Mouse (Mus musculus) forebrain, embryonic 16.5 days (tissue): Measurements from ENCODE around the gene Lhfp. TPM values are rescaled to one million over a fixed set of nuclear protein-coding genes. Genes with fewer than 3 reads are reported as not detected.

Source experiments
- ATAC-seq: fragments of 200-750 bp; cut with Nextera tagmentation; 2 replicates; pipeline ENCODE4 v1.8.0; 2017; ENCODE audit warnings: mild to moderate bottlenecking, moderate library complexity
- H3K27ac ChIP-seq: fragments of 300-500 bp; sonication (generic); 2 replicates; pipeline ENCODE4 v1.5.1; 2014; ENCODE audit warnings: low read length, control low read depth
- H3K27me3 ChIP-seq: fragments of 300-500 bp; sonication (generic); replicated peaks from 2 replicates; pipeline ENCODE4 v1.6.1; 2014; ENCODE audit warnings: low read length; ENCODE audit not compliant: control insufficient read depth, insufficient read depth
- H3K36me3 ChIP-seq: fragments of 300-500 bp; sonication (generic); 2 replicates; pipeline ENCODE4 v1.6.1; 2014; ENCODE audit not compliant: control insufficient read depth, insufficient read depth
- H3K4me1 ChIP-seq: fragments of 300-500 bp; sonication (generic); replicated peaks from 2 replicates; pipeline ENCODE4 v1.6.1; 2014; ENCODE audit warnings: low read length; ENCODE audit not compliant: control insufficient read depth, insufficient read depth
- H3K4me2 ChIP-seq: fragments of 300-500 bp; sonication (generic); 2 replicates; pipeline ENCODE4 v1.6.1; 2014; ENCODE audit warnings: mild to moderate bottlenecking, low read length, control low read depth
- H3K4me3 ChIP-seq: fragments of 300-500 bp; sonication (generic); replicated peaks from 2 replicates; pipeline ENCODE4 v1.5.1; 2014; ENCODE audit warnings: mild to moderate bottlenecking, low read length, control low read depth
- H3K9ac ChIP-seq: fragments of 300-500 bp; sonication (generic); replicated peaks from 2 replicates; pipeline ENCODE4 v1.6.1; 2014; ENCODE audit warnings: low read depth, low read length, control low read depth
- H3K9me3 ChIP-seq: fragments of 300-500 bp; sonication (generic); 2 replicates; pipeline ENCODE4 v1.6.1; 2016; ENCODE audit warnings: low read length; ENCODE audit not compliant: control insufficient read depth
- WGBS: fragments of 180-500 bp; shearing (Covaris S2); extraction: QIAGEN DNeasy Blood & Tissue Kit; methylation state at CpG from one replicate; pipeline ENCODE4 v1.1.7; 2014; 5-methylcytosine and 5-hydroxymethylcytosine counted together
- polyA plus RNA-seq: library from polyadenylated mRNA; unstranded; fragments of >200 nt; fragmentation: Nextera tagmentation; extraction: Ambion mirVana; gene quantifications from 2 replicates; pipeline ENCODE4 v1.2.1, GENCODE M21; 2015

Lhfp gene
- polyA plus RNA-seq, 1 experiment from 2014 or later, result 43.7 TPM

DNA sequence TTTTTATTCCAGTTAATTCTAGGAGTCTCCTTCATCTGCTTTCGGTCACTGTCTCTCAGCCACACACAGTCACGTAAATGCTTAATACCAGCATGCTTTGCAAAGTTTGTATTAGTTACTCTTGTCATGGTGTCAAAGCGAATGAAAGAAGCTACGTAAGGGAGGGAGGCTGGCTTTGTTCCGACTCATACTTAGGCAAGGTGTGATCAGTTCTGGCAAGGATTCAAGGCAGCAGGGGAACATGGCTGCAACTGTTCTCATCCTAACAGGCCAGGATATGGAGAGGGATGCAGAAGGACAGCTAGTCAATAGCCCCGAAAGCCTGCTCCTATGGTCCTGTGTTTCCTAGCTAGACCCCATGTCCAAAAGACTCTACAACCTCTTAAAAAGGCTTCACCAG lies 39.0 kb downstream of the Lhfp start:
- H3K4me1 ChIP-seq, result no peaks in the 10 kb centered on the region
- no peak overlapping the region for H3K4me3 ChIP-seq
- WGBS, result 79% methylated on average over 6 of the region's 6 CpGs
- no peak for ATAC-seq
- no peak overlapping the region for H3K27ac ChIP-seq
- H3K9me3 ChIP-seq, result no peaks in the 10 kb centered on the region
- H3K4me2 ChIP-seq, result no peak overlapping the region
- H3K9ac ChIP-seq, result no peak overlapping the region
- no peaks in the 10 kb centered on the region for H3K36me3 ChIP-seq
- no peaks in the 10 kb centered on the region for H3K27me3 ChIP-seq

DNA sequence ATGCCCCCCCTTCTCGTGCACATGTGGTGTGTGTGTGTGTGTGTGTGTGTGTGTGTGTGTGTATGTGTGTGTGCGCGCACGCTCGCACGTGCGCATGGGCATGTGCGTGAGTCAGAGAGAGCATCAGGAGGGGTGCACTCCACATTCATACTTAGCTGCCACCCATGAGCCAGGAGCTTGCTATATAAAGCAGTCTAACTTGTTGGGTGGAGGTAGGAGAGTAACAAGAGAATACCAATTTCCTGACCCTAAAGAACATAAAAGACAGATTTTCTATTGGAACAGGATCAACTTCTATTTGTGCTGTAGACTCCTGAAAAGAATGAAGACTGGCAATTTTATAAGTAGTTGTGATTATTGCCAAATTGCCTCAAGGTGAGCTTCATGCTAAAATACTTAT lies 39.4 kb downstream of the Lhfp start:
- Histone ChIP-seq H3K27me3 (no peaks in the 10 kb centered on the region), H3K36me3 (no peaks in the 10 kb centered on the region), H3K4me1 (no peaks in the 10 kb centered on the region), H3K9ac (no peak overlapping the region), H3K9me3 (no peaks in the 10 kb centered on the region), H3K4me3 (no peak overlapping the region), H3K4me2 (no peak overlapping the region), H3K27ac (no peak overlapping the region)
- ATAC-seq, result no peak
- WGBS, result 95% methylated on average over 8 of the region's 8 CpGs

DNA sequence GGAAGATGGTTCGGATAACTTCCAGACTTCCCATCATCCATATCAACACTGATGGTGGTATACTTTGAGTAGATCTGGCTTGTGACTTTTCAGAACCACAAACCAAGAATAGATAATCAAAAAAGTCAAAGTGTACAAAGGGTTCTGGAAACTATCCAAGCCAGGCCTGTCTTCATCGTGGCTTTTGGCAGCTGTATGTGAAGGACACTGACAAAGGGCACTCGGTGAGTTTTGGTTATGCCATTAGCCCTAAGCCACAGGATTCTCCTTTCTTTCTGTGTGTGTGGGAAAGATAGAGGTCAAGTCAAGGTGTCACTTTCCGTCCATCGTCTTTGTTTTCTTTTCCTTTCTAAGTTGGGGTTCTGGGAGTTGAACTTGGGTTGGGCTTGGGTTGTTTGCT lies 42.4 kb downstream of the Lhfp start:
- H3K36me3 ChIP-seq, result no peaks in the 10 kb centered on the region
- H3K4me2 ChIP-seq, result no peak overlapping the region
- H3K4me3 ChIP-seq, result no peak overlapping the region
- no peak for ATAC-seq
- no peaks in the 10 kb centered on the region for H3K9me3 ChIP-seq
- H3K27ac ChIP-seq, result no peak overlapping the region
- H3K9ac ChIP-seq, result no peak overlapping the region
- WGBS, result 88% methylated on average over 5 of the region's 5 CpGs
- no peaks in the 10 kb centered on the region for H3K27me3 ChIP-seq
- no peaks in the 10 kb centered on the region for H3K4me1 ChIP-seq

DNA sequence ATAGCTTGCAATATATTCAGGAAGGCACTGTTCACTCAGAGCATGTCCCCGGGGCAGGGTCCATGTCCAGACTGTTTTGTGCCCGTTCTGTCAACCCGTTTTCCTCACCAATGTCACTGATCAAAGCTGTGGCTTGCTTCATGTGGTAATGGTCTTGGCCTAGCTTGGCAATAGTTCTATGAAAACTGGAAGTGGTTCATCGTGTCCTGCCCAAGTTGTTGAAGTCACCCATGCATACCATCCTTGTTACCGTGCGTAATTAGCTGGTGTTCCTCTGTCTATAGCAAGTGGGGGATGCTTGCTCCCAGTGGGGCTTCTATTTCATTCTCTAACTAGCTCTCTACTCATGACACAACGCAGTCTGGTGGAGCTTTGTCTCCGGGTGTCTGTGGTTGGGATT lies 43.5 kb downstream of the Lhfp start:
- Histone ChIP-seq H3K27me3 (no peaks in the 10 kb centered on the region), H3K4me3 (no peak overlapping the region), H3K9ac (no peak overlapping the region), H3K27ac (no peak overlapping the region), H3K36me3 (no peaks in the 10 kb centered on the region), H3K4me1 (no peaks in the 10 kb centered on the region), H3K4me2 (no peak overlapping the region), H3K9me3 (no peaks in the 10 kb centered on the region)
- 80% methylated on average over 8 of the region's 8 CpGs for WGBS
- no peak for ATAC-seq

DNA sequence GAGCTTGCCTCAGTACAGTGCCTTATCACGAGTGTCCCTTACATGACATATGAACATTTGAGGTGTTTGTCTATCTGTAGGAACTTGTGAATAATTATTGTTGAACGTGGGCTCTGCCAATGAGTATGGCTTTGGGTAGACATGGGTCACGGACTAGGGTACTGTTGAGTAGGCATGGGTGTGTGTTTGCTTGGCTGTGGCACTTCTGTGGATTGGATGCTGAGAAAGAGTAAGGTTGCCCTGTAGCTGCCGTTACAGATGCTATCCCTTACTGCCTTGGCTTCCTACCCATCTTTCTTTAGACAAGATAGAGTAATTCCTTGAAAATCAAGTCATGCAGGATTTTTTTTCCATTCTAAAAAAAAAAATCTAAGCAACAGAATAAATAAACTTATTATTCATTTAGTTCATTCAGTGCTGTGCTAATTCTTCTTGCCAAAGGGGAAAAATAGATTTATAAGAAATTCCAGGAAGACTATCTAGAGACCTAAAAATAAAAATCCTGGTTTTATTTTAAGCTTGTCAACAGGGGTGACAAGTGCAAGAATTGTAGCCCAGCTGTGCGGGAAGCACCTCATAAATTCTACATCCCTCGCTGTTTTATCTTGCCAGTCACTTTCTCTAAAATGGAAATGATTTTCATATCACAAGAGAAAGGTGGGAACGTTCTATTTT lies 45.3 kb downstream of the Lhfp start:
- H3K27me3 ChIP-seq, result no peaks in the 10 kb centered on the region
- ATAC-seq, result no peak
- H3K27ac ChIP-seq, result no peak overlapping the region
- H3K36me3 ChIP-seq, result no peaks in the 10 kb centered on the region
- 84% methylated on average over 7 of the region's 7 CpGs for WGBS
- H3K4me1 ChIP-seq, result 0 out of 2 replicates have a peak, but pooled peaks cover 2% of the 10 kb centered on the region
- H3K9ac ChIP-seq, result no peak overlapping the region
- no peak overlapping the region for H3K4me3 ChIP-seq
- H3K4me2 ChIP-seq, result no peak overlapping the region
- no peaks in the 10 kb centered on the region for H3K9me3 ChIP-seq

DNA sequence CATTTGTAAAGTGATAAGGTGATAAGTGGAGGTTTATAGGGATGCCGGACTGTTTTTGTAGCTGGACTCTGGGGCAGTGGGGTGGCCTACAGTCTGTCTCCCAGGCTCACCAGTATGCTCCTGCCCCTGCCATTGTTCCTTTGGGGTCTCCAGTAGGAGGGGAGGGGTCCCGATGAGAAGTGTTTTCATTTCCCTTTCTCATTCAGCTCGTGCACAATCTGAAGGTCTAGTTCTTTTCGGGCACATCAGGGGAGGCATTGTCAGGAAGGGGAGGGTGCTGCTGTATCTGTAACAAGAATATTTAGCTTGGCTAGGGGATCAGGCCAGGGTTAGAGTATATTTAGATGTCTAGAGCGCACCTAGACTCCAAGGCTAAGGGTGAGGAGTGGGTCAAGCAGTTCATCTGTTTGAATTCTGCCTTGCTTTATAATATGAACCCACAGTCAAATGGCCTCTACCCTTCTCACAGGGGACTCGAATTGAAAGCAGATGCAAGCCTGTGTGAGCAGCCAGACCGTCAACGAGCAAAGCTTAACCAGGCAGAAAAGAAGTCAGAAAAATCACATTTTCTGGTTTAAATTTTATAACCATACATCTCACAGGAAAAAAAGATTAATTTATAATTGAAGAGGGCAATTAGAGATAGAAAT lies 46.0 kb downstream of the Lhfp start:
- H3K9ac ChIP-seq, result no peak overlapping the region
- H3K4me3 ChIP-seq, result no peak overlapping the region
- no peak overlapping the region for H3K27ac ChIP-seq
- no peak for ATAC-seq
- H3K27me3 ChIP-seq, result no peaks in the 10 kb centered on the region
- WGBS, result 50% methylated on average over 8 of the region's 8 CpGs
- no peaks in the 10 kb centered on the region for H3K9me3 ChIP-seq
- H3K4me2 ChIP-seq, result no peak overlapping the region
- H3K4me1 ChIP-seq, result 0 out of 2 replicates have a peak, but pooled peaks cover 2% of the 10 kb centered on the region
- H3K36me3 ChIP-seq, result no peaks in the 10 kb centered on the region

DNA sequence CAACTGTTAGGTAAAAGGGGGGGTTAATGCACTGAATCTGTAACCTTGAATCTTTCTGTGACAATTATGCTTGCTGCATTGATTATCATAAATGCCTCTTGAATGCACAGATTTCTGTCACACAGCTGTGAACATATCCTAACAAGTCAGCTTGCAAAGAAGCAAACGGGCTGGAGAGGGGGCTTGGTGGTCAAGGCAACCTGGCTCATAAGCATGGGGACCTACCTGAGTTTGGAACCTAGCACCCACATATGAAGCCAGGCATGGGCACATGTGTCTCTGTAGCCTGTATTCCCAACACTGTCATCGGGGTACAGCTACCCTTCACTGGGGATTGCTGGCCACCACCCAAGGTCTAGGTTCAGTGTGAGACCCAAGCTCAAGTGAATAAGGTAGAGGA lies 48.6 kb downstream of the Lhfp start:
- H3K9ac ChIP-seq, result no peak overlapping the region
- H3K4me2 ChIP-seq, result no peak overlapping the region
- H3K9me3 ChIP-seq, result no peaks in the 10 kb centered on the region
- no peak for ATAC-seq
- H3K4me1 ChIP-seq, result 0 out of 2 replicates have a peak, but pooled peaks cover 2% of the 10 kb centered on the region
- 74% methylated on average over 2 of the region's 2 CpGs for WGBS
- H3K4me3 ChIP-seq, result no peak overlapping the region
- no peak overlapping the region for H3K27ac ChIP-seq
- no peaks in the 10 kb centered on the region for H3K36me3 ChIP-seq
- no peaks in the 10 kb centered on the region for H3K27me3 ChIP-seq

DNA sequence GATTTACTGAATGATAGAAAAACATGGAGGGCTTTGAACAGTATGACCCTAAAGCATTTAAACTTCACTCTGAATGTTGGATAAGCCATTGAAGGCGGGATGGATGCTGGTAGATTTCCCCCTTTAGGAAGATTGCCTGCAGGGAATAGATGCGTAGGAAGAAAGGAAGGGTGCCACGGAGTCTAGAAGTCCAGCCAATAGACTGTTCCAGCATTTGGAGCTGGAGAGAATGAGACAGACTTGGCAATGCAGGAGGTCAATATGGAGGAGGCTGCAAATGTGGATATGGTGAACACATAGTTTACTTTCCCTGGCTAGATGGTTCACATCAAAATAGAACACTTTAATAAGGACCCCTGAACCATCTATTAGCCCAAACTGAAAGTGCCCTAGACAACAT lies 58.9 kb downstream of the Lhfp start:
- H3K9me3 ChIP-seq, result no peaks in the 10 kb centered on the region
- H3K27ac ChIP-seq, result no peak overlapping the region
- WGBS, result 89% methylated on average over 3 of the region's 3 CpGs
- no peaks in the 10 kb centered on the region for H3K36me3 ChIP-seq
- H3K27me3 ChIP-seq, result no peaks in the 10 kb centered on the region
- no peak overlapping the region for H3K4me2 ChIP-seq
- no peak for ATAC-seq
- no peak overlapping the region for H3K9ac ChIP-seq
- peaks cover 11% of the 10 kb centered on the region for H3K4me1 ChIP-seq
- H3K4me3 ChIP-seq, result no peak overlapping the region

DNA sequence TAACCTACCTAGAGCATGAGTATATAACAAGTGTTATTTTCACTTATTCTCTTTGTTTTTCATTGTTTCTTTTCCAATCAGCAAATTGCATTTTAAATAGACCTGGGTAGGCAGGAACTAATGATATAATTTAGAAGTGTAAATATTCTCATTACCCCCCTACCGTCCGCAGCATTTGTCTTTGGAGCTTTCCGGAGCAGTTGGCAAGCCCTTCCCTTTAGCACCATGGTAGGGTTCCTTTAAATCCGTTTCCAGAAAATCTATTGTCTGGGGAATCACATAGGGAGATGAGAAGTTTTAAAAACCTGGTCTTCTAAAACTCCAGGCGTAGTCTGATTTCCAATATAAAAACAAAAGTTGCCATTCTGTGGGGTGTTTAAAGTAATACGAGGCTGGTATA lies 59.5 kb downstream of the Lhfp start:
- ATAC-seq, result no peak
- H3K4me2 ChIP-seq, result no peak overlapping the region
- no peaks in the 10 kb centered on the region for H3K36me3 ChIP-seq
- 25% methylated on average over 6 of the region's 6 CpGs for WGBS
- H3K9ac ChIP-seq, result no peak overlapping the region
- H3K27me3 ChIP-seq, result no peaks in the 10 kb centered on the region
- no peaks in the 10 kb centered on the region for H3K9me3 ChIP-seq
- H3K27ac ChIP-seq, result no peak overlapping the region
- H3K4me3 ChIP-seq, result no peak overlapping the region
- peaks cover 11% of the 10 kb centered on the region for H3K4me1 ChIP-seq
